Mouse (Mus musculus): ENCODE data around the gene Syt1. TPM values are rescaled to one million over a fixed set of nuclear protein-coding genes. Genes with fewer than 3 reads are reported as not detected.

The Syt1 gene
- total and polyA plus RNA-seq, 3 experiments = 0.31 to 0.50 TPM; not detected in 1

- WGBS = 27% methylated on average over 3 of the region's 3 CpGs
- no peak for DNase-seq
- Histone ChIP-seq H3K36me3 (ENCODE audit: control insufficient read depth, insufficient read depth, low read length) (no peaks in the 10 kb centered on the region), H3K79me2 (replicated peaks; ENCODE audit: control insufficient read depth, insufficient read depth, low read length) (no peaks in the 10 kb centered on the region), H3K4me3 (no peak overlapping the region), H3K27ac (no peak overlapping the region), H3K4me1 (ENCODE audit: control insufficient read depth, insufficient read depth, low read length) (no peaks in the 10 kb centered on the region), H3K9ac (ENCODE audit: low read depth, low read length) (no peak overlapping the region), H3K27me3 (ENCODE audit: control insufficient read depth, insufficient read depth, low read length) (no peaks in the 10 kb centered on the region)
- no peak for TF ChIP-seq CTCF (IDR thresholded peaks at IDR 0.05)
- no peak for TF ChIP-seq EP300 (IDR thresholded peaks at IDR 0.05; ENCODE audit: insufficient read depth, low read depth, low read length)
- TF ChIP-seq POLR2A (IDR thresholded peaks at IDR 0.05; ENCODE audit: insufficient read depth, low read depth, low read length) = no peak
- intact Hi-C loops (cut with DNase I) = no loop called here
Measured at GRCm38 (mm10) chr10:108626404-108626803, 384.4 kb downstream of the Syt1 start.

GRCm38 (mm10) chr10:108623002-108623401, 387.8 kb downstream of the Syt1 start:
- no peak overlapping the region for H3K9ac ChIP-seq (ENCODE audit: low read depth, low read length)
- no peak overlapping the region for H3K27ac ChIP-seq
- no peak for TF ChIP-seq CTCF (IDR thresholded peaks at IDR 0.05)
- no peak for TF ChIP-seq EP300 (IDR thresholded peaks at IDR 0.05; ENCODE audit: insufficient read depth, low read depth, low read length)
- no peak for TF ChIP-seq POLR2A (IDR thresholded peaks at IDR 0.05; ENCODE audit: insufficient read depth, low read depth, low read length)
- no peak overlapping the region for H3K4me3 ChIP-seq
- WGBS = 30% methylated on average over 4 of the region's 4 CpGs
- no peaks in the 10 kb centered on the region for H3K27me3 ChIP-seq (ENCODE audit: control insufficient read depth, insufficient read depth, low read length)
- DNase-seq = no peak
- no peaks in the 10 kb centered on the region for H3K36me3 ChIP-seq (ENCODE audit: control insufficient read depth, insufficient read depth, low read length)
- no peaks in the 10 kb centered on the region for H3K4me1 ChIP-seq (ENCODE audit: control insufficient read depth, insufficient read depth, low read length)
- no peaks in the 10 kb centered on the region for H3K79me2 ChIP-seq (replicated peaks; ENCODE audit: control insufficient read depth, insufficient read depth, low read length)
- intact Hi-C loops (cut with DNase I) = no loop called here

- no peak for DNase-seq
- H3K79me2 ChIP-seq (replicated peaks; ENCODE audit: control insufficient read depth, insufficient read depth, low read length) = no peaks in the 10 kb centered on the region
- H3K4me3 ChIP-seq = no peak overlapping the region
- H3K27me3 ChIP-seq (ENCODE audit: control insufficient read depth, insufficient read depth, low read length) = no peaks in the 10 kb centered on the region
- no peaks in the 10 kb centered on the region for H3K4me1 ChIP-seq (ENCODE audit: control insufficient read depth, insufficient read depth, low read length)
- TF ChIP-seq CTCF (IDR thresholded peaks at IDR 0.05) (no peak), EP300 (IDR thresholded peaks at IDR 0.05; ENCODE audit: insufficient read depth, low read depth, low read length) (no peak), POLR2A (IDR thresholded peaks at IDR 0.05; ENCODE audit: insufficient read depth, low read depth, low read length) (no peak)
- H3K36me3 ChIP-seq (ENCODE audit: control insufficient read depth, insufficient read depth, low read length) = no peaks in the 10 kb centered on the region
- no peak overlapping the region for H3K27ac ChIP-seq
- H3K9ac ChIP-seq (ENCODE audit: low read depth, low read length) = no peak overlapping the region
- intact Hi-C loops (cut with DNase I) = no loop called here
- WGBS = 87% methylated on average over 5 of the region's 5 CpGs
Measured at GRCm38 (mm10) chr10:108619861-108620260, 390.9 kb downstream of the Syt1 start.

GRCm38 (mm10) chr10:108619217-108619616, 391.6 kb downstream of the Syt1 start:
- Histone ChIP-seq H3K4me1 (ENCODE audit: control insufficient read depth, insufficient read depth, low read length) (no peaks in the 10 kb centered on the region), H3K27me3 (ENCODE audit: control insufficient read depth, insufficient read depth, low read length) (no peaks in the 10 kb centered on the region), H3K79me2 (replicated peaks; ENCODE audit: control insufficient read depth, insufficient read depth, low read length) (no peaks in the 10 kb centered on the region), H3K27ac (no peak overlapping the region), H3K36me3 (ENCODE audit: control insufficient read depth, insufficient read depth, low read length) (no peaks in the 10 kb centered on the region), H3K9ac (ENCODE audit: low read depth, low read length) (no peak overlapping the region), H3K4me3 (no peak overlapping the region)
- TF ChIP-seq POLR2A (IDR thresholded peaks at IDR 0.05; ENCODE audit: insufficient read depth, low read depth, low read length) = no peak
- TF ChIP-seq EP300 (IDR thresholded peaks at IDR 0.05; ENCODE audit: insufficient read depth, low read depth, low read length) = no peak
- TF ChIP-seq CTCF (IDR thresholded peaks at IDR 0.05) = no peak
- WGBS = 85% methylated on average over 5 of the region's 5 CpGs
- no peak for DNase-seq
- intact Hi-C loops (cut with DNase I) = no loop called here

- Histone ChIP-seq H3K4me3 (no peak overlapping the region), H3K9ac (ENCODE audit: low read depth, low read length) (no peak overlapping the region), H3K79me2 (replicated peaks; ENCODE audit: control insufficient read depth, insufficient read depth, low read length) (no peaks in the 10 kb centered on the region), H3K36me3 (ENCODE audit: control insufficient read depth, insufficient read depth, low read length) (no peaks in the 10 kb centered on the region), H3K27me3 (ENCODE audit: control insufficient read depth, insufficient read depth, low read length) (no peaks in the 10 kb centered on the region), H3K4me1 (ENCODE audit: control insufficient read depth, insufficient read depth, low read length) (no peaks in the 10 kb centered on the region), H3K27ac (no peak overlapping the region)
- TF ChIP-seq CTCF (IDR thresholded peaks at IDR 0.05) (no peak), EP300 (IDR thresholded peaks at IDR 0.05; ENCODE audit: insufficient read depth, low read depth, low read length) (no peak), POLR2A (IDR thresholded peaks at IDR 0.05; ENCODE audit: insufficient read depth, low read depth, low read length) (no peak)
- no peak for DNase-seq
- intact Hi-C loops (cut with DNase I) = no loop called here
- 80% methylated on average over 14 of the region's 14 CpGs for WGBS
Measured at GRCm38 (mm10) chr10:108610057-108610644, 400.6 kb downstream of the Syt1 start.

- H3K4me3 ChIP-seq = no peak overlapping the region
- intact Hi-C loops (cut with DNase I) = no loop called here
Measured at GRCm38 (mm10) chr10:108601672-108602412, 408.9 kb downstream of the Syt1 start.

More at GRCm38 (mm10) chr10:108601672-108602412, 408.9 kb downstream of the Syt1 start:
- H3K27me3 ChIP-seq (ENCODE audit: control insufficient read depth, insufficient read depth, low read length) = no peaks in the 10 kb centered on the region
- no peaks in the 10 kb centered on the region for H3K36me3 ChIP-seq (ENCODE audit: control insufficient read depth, insufficient read depth, low read length)
- TF ChIP-seq POLR2A (IDR thresholded peaks at IDR 0.05; ENCODE audit: insufficient read depth, low read depth, low read length) (no peak), EP300 (IDR thresholded peaks at IDR 0.05; ENCODE audit: insufficient read depth, low read depth, low read length) (no peak), CTCF (IDR thresholded peaks at IDR 0.05) (no peak)
- H3K79me2 ChIP-seq (replicated peaks; ENCODE audit: control insufficient read depth, insufficient read depth, low read length) = no peaks in the 10 kb centered on the region
- no peak overlapping the region for H3K27ac ChIP-seq
- WGBS = 18% methylated on average over 8 of the region's 8 CpGs
- no peak for DNase-seq
- H3K4me1 ChIP-seq (ENCODE audit: control insufficient read depth, insufficient read depth, low read length) = peaks cover 2% of the 10 kb centered on the region; the same call in 1 of the 2 replicates
- no peak overlapping the region for H3K9ac ChIP-seq (ENCODE audit: low read depth, low read length)
